Comparison of ENCODE assay signal across 18 mouse cellular contexts in genomic region chr2:61071025-61071424, GRCm38 (mm10).
DNase-seq lines count a peak whose midpoint lies in the region; ATAC-seq and TF ChIP-seq lines count a peak whose summit lies in the region.
"Had no signal": no experiment of that assay in that cellular context is flagged by ENCODE, and none has a peak within 500 bp of the region (broad histone marks: within the 10 kb centered on the region; RNA-seq: fewer than 3 reads in every experiment).

No protein-coding gene starts in this region.

- no peak overlapping the region for H3K4me3 ChIP-seq in heart, embryonic 12.5 days
- H3K4me3 ChIP-seq in liver, adult 2 months (ENCODE audit: insufficient read depth, low read depth, low read length): no peak overlapping the region
- no peak overlapping the region for H3K4me3 ChIP-seq in midbrain, embryonic 15.5 days
- H3K4me3 ChIP-seq: embryonic facial prominence, embryonic 13.5 days; forebrain, embryonic 13.5 days; heart, embryonic 15.5 days; liver, embryonic 13.5 days had no signal

- no peaks in the 10 kb centered on the region for H3K36me3 ChIP-seq in heart, embryonic 12.5 days
- no peaks in the 10 kb centered on the region for H3K36me3 ChIP-seq in liver, adult 2 months (ENCODE audit: control insufficient read depth, insufficient read depth, low read length)
- no peaks in the 10 kb centered on the region for H3K36me3 ChIP-seq in midbrain, embryonic 15.5 days (replicated peaks)
- H3K36me3 ChIP-seq: embryonic facial prominence, embryonic 13.5 days; heart, embryonic 15.5 days; liver, embryonic 13.5 days had no signal

- H3K27me3 ChIP-seq in heart, embryonic 12.5 days (replicated peaks): no peaks in the 10 kb centered on the region
- H3K27me3 ChIP-seq in liver, adult 2 months (ENCODE audit: control insufficient read depth, insufficient read depth, low read length): no peaks in the 10 kb centered on the region
- H3K27me3 ChIP-seq in midbrain, embryonic 15.5 days (replicated peaks): no peaks in the 10 kb centered on the region
- H3K27me3 ChIP-seq: embryonic facial prominence, embryonic 13.5 days; heart, embryonic 15.5 days; liver, embryonic 13.5 days had no signal

- DNase-seq in heart, adult 8-10 months (ENCODE audit: low spot score): no peak
- peak; percentile 47 for DNase-seq in liver, adult 2 months (ENCODE audit: extremely low read depth, low read depth, low spot score)
- DNase-seq in liver: no peak
- peak; percentile 35 for DNase-seq in lung, postnatal 36 days
- no peak for DNase-seq in adrenal gland, postnatal 25 days
- DNase-seq: adrenal gland, adult 8-10 months; cerebellum, adult 9-11 months; liver, embryonic 13.5 days; right cerebral cortex, postnatal 25 days; thymus, adult 2 months had no signal

- peaks cover 11% of the 10 kb centered on the region for H3K4me1 ChIP-seq in heart, embryonic 12.5 days (replicated peaks)
- no peaks in the 10 kb centered on the region for H3K4me1 ChIP-seq in liver, adult 2 months (ENCODE audit: control insufficient read depth, insufficient read depth, low read length)
- no peaks in the 10 kb centered on the region for H3K4me1 ChIP-seq in midbrain, embryonic 15.5 days
- H3K4me1 ChIP-seq: forebrain, embryonic 13.5 days; liver, embryonic 13.5 days had no signal

- no peak for TF ChIP-seq CTCF in liver, adult 2 months (IDR thresholded peaks at IDR 0.05; ENCODE audit: low read depth, low read length)

- H3K27ac ChIP-seq in heart, embryonic 12.5 days (ENCODE audit: poor library complexity, severe bottlenecking): peak overlapping the region; percentile 10
- 0 out of 2 replicates have a peak overlapping the region, but pooled peaks have one; percentile 39 for H3K27ac ChIP-seq in liver, adult 2 months (replicated peaks; ENCODE audit: insufficient read depth, low read depth, low read length)
- H3K27ac ChIP-seq in midbrain, embryonic 15.5 days: no peak overlapping the region
- H3K27ac ChIP-seq: embryonic facial prominence, embryonic 13.5 days; forebrain, embryonic 13.5 days; heart, embryonic 15.5 days; hindbrain, postnatal 0 days; liver, embryonic 13.5 days had no signal

- H3K9me3 ChIP-seq in heart, embryonic 12.5 days (replicated peaks): no peaks in the 10 kb centered on the region
- no peaks in the 10 kb centered on the region for H3K9me3 ChIP-seq in midbrain, embryonic 15.5 days
- H3K9me3 ChIP-seq: forebrain, embryonic 13.5 days; heart, embryonic 15.5 days; liver, embryonic 13.5 days had no signal

- TF ChIP-seq POLR2A in liver, adult 2 months (IDR thresholded peaks at IDR 0.05; ENCODE audit: extremely low read depth, insufficient read depth, low read length): no peak

- H3K79me2 ChIP-seq in liver, adult 2 months (ENCODE audit: control insufficient read depth, insufficient read depth, low read length): no peaks in the 10 kb centered on the region

- H3K9ac ChIP-seq in heart, embryonic 12.5 days: no peak overlapping the region
- no peak overlapping the region for H3K9ac ChIP-seq in liver, adult 2 months (ENCODE audit: low read depth, low read length)
- no peak overlapping the region for H3K9ac ChIP-seq in midbrain, embryonic 15.5 days
- H3K9ac ChIP-seq: embryonic facial prominence, embryonic 13.5 days; forebrain, embryonic 13.5 days; heart, embryonic 15.5 days; liver, embryonic 13.5 days had no signal

- WGBS in heart, embryonic 12.5 days: 23% methylated on average over 3 of the region's 3 CpGs
- WGBS in liver, adult 2 months: 50% methylated on average over 3 of the region's 3 CpGs
- 70% methylated on average over 3 of the region's 3 CpGs for WGBS in midbrain, embryonic 15.5 days

- ATAC-seq in heart, embryonic 12.5 days (ENCODE audit: insufficient number of reproducible peaks, low FRiP score): no peak
- peak; percentile 89 for ATAC-seq in common myeloid progenitor, adult 5-6 weeks (replicated peaks; ENCODE audit: low read depth, poor library complexity, severe bottlenecking)
- no peak for ATAC-seq in midbrain, embryonic 15.5 days (replicated peaks)
- ATAC-seq: forebrain, embryonic 13.5 days; hindbrain, postnatal 0 days had no signal

- no peak overlapping the region for H3K4me2 ChIP-seq in heart, embryonic 12.5 days
- no peak overlapping the region for H3K4me2 ChIP-seq in midbrain, embryonic 15.5 days
- H3K4me2 ChIP-seq: embryonic facial prominence, embryonic 13.5 days; forebrain, embryonic 13.5 days; heart, embryonic 15.5 days; liver, embryonic 13.5 days; midbrain, embryonic 11.5 days had no signal

Comparison
In these comparisons a context has a peak if more than half of its experiments do, and no peak if none do; other contexts are left out.
1. DNase-seq: peak in liver, adult 2 months (single experiment) and lung, postnatal 36 days (single experiment); none in heart, adult 8-10 months (single experiment), liver (single experiment) and adrenal gland, postnatal 25 days (single experiment).